Mouse (Mus musculus): ENCODE results near the gene Casp12. TPM values are rescaled to one million over a fixed set of nuclear protein-coding genes. Genes with fewer than 3 reads are reported as not detected.

Casp12 gene
- total RNA-seq, 2 experiments from 2014 or later: 2.5 TPM; not detected in 1

Other genes starting within 250 kb of the Casp12 start
- 18.0 and 25.9 TPM in 2 replicates for gene Casp1, start 46.9 kb upstream of the Casp12 start, total RNA-seq (2015; ENCODE audit: low replicate concordance)
- 7.8 and 14.5 TPM in 2 replicates for gene Casp1, start 46.9 kb upstream of the Casp12 start, total RNA-seq (2017; ENCODE audit: low replicate concordance)
- gene Casp4, start 36.6 kb upstream of the Casp12 start, total RNA-seq (2015; ENCODE audit: low replicate concordance): 9.6 and 16.2 TPM in 2 replicates
- 8.8 and 9.1 TPM in 2 replicates for gene Casp4, start 36.6 kb upstream of the Casp12 start, total RNA-seq (2017; ENCODE audit: low replicate concordance)